20 mouse cellular contexts compared by ENCODE assay signal in genomic region chr2:153217826-153218340, GRCm38 (mm10). TPM values are rescaled to one million over a fixed set of nuclear protein-coding genes. Genes with fewer than 3 reads are reported as not detected.
A peak's percentile ranks its signal among the peaks of the same experiment; 100 is the strongest.
DNase-seq lines count a peak whose midpoint lies in the region; ATAC-seq lines count a peak whose summit lies in the region.
"Had no signal": no experiment of that assay in that cellular context is flagged by ENCODE, and none has a peak within 500 bp of the region (broad histone marks: within the 10 kb centered on the region; RNA-seq: fewer than 3 reads in every experiment).

No protein-coding gene starts in this region.

- H3K4me1 ChIP-seq in intestine, embryonic 15.5 days (replicated peaks): 0 out of 2 replicates have a peak, but pooled peaks cover 2% of the 10 kb centered on the region
- H3K4me1 ChIP-seq in intestine, embryonic 16.5 days (ENCODE audit: control insufficient read depth, insufficient read depth, low read length): peaks cover 3% of the 10 kb centered on the region; the same call in 1 of the 2 replicates
- H3K4me1 ChIP-seq: forebrain, embryonic 10.5 days; forebrain, embryonic 13.5 days; hindbrain, embryonic 10.5 days; hindbrain, embryonic 13.5 days had no signal

- WGBS in intestine, embryonic 15.5 days: 66% methylated on average over 10 of the region's 10 CpGs
- WGBS in intestine, embryonic 16.5 days: 67% methylated on average over 10 of the region's 10 CpGs

- no peaks in the 10 kb centered on the region for H3K36me3 ChIP-seq in intestine, embryonic 15.5 days
- no peaks in the 10 kb centered on the region for H3K36me3 ChIP-seq in intestine, embryonic 16.5 days (ENCODE audit: control insufficient read depth, insufficient read depth, low read length)
- H3K36me3 ChIP-seq: forebrain, embryonic 10.5 days had no signal

- H3K4me2 ChIP-seq in intestine, embryonic 15.5 days (replicated peaks): 0 out of 2 replicates have a peak overlapping the region, but pooled peaks have one; percentile 15
- no peak overlapping the region; the same call in 1 of the 2 replicates for H3K4me2 ChIP-seq in intestine, embryonic 16.5 days (ENCODE audit: low read depth, low read length)
- H3K4me2 ChIP-seq: forebrain, embryonic 13.5 days; heart, embryonic 11.5 days; hindbrain, embryonic 13.5 days had no signal

- peak; percentile 51 for ATAC-seq in intestine, embryonic 15.5 days
- peak; percentile 72 for ATAC-seq in intestine, embryonic 16.5 days
- ATAC-seq: CD4-positive, CD25-positive, alpha-beta regulatory T cell, adult 4 months; forebrain, embryonic 13.5 days; forebrain, embryonic 16.5 days; hindbrain, embryonic 16.5 days had no signal

- DNase-seq in cerebellum, postnatal 10 days: peak; percentile 40 to 49
- DNase-seq in cerebellum, adult 18-20 months: no peak
- no peak for DNase-seq in gastrocnemius, postnatal 4 days (ENCODE audit: low spot score in 2 of 2)
- no peak for DNase-seq in gastrocnemius, adult 8-10 months (ENCODE audit: low spot score in 2 of 2)
- DNase-seq: adrenal gland, postnatal 25 days; cerebellum, adult 2 months; cerebellum, adult 9-11 months; gastrocnemius, postnatal 25 days; kidney, adult 11 months; kidney, adult 8-10 months had no signal

- H3K9me3 ChIP-seq in intestine, embryonic 15.5 days: no peaks in the 10 kb centered on the region
- no peaks in the 10 kb centered on the region for H3K9me3 ChIP-seq in intestine, embryonic 16.5 days (ENCODE audit: control insufficient read depth, low read length)
- H3K9me3 ChIP-seq: forebrain, embryonic 10.5 days; forebrain, embryonic 13.5 days; hindbrain, embryonic 10.5 days; hindbrain, embryonic 13.5 days had no signal

- H3K9ac ChIP-seq in intestine, embryonic 15.5 days: no peak overlapping the region
- H3K9ac ChIP-seq in intestine, embryonic 16.5 days (ENCODE audit: low read depth, low read length): peak overlapping the region; percentile 43; the same call in 1 of the 2 replicates
- H3K9ac ChIP-seq: forebrain, embryonic 13.5 days; hindbrain, embryonic 13.5 days had no signal

- H3K27me3 ChIP-seq in intestine, embryonic 15.5 days (replicated peaks): no peaks in the 10 kb centered on the region
- no peaks in the 10 kb centered on the region for H3K27me3 ChIP-seq in intestine, embryonic 16.5 days (replicated peaks; ENCODE audit: control insufficient read depth, insufficient read depth, low read length)
- H3K27me3 ChIP-seq: forebrain, embryonic 13.5 days; hindbrain, embryonic 13.5 days had no signal

- H3K4me3 ChIP-seq in intestine, embryonic 15.5 days (replicated peaks): no peak overlapping the region
- no peak overlapping the region for H3K4me3 ChIP-seq in intestine, embryonic 16.5 days (ENCODE audit: low read length)
- H3K4me3 ChIP-seq: forebrain, embryonic 10.5 days; forebrain, embryonic 13.5 days; hindbrain, embryonic 10.5 days; hindbrain, embryonic 13.5 days had no signal

- H3K27ac ChIP-seq in intestine, embryonic 15.5 days: peak overlapping the region; percentile 83
- peak overlapping the region; percentile 94 for H3K27ac ChIP-seq in intestine, embryonic 16.5 days (ENCODE audit: low read length)
- H3K27ac ChIP-seq: forebrain, embryonic 10.5 days; forebrain, embryonic 13.5 days; hindbrain, embryonic 10.5 days; hindbrain, embryonic 13.5 days had no signal

RNA-seq across cellular contexts. Expression of gene Tspyl3, which starts 7.4 kb away (rescaled TPM):
- polyA plus RNA-seq in intestine, embryonic 15.5 days (2015; fragmentation: Nextera tagmentation; extraction: Ambion mirVana): 10.3 and 11.4 TPM in 2 replicates
- 10.7 and 11.4 TPM in 2 replicates for polyA plus RNA-seq in intestine, embryonic 16.5 days (2015; fragmentation: Nextera tagmentation; extraction: Ambion mirVana)
- total RNA-seq in gastrocnemius, postnatal 4 days (2021): 1 to 10 TPM; 3.8 to 4.0 TPM
- total RNA-seq in gastrocnemius, adult 8-10 months (2022): under 1 TPM; 0.22 to 0.48 (median 0.37) TPM

RNA-seq across cellular contexts. Expression of gene Plagl2, which starts 23.3 kb away (rescaled TPM):
- polyA plus RNA-seq in intestine, embryonic 15.5 days (2015; fragmentation: Nextera tagmentation; extraction: Ambion mirVana): 46.8 and 48.0 TPM in 2 replicates
- polyA plus RNA-seq in intestine, embryonic 16.5 days (2015; fragmentation: Nextera tagmentation; extraction: Ambion mirVana): 53.5 and 67.5 TPM in 2 replicates
- 10 to 100 TPM; 13.4 to 13.6 TPM for total RNA-seq in gastrocnemius, postnatal 4 days (2021)
- 1 to 10 TPM; 2.3 to 3.4 (median 3.0) TPM for total RNA-seq in gastrocnemius, adult 8-10 months (2022)

RNA-seq across cellular contexts. Expression of gene Pofut1, which starts 23.4 kb away (rescaled TPM):
- polyA plus RNA-seq in intestine, embryonic 15.5 days (2015; fragmentation: Nextera tagmentation; extraction: Ambion mirVana): 11.7 and 12.1 TPM in 2 replicates
- 13.3 and 13.5 TPM in 2 replicates for polyA plus RNA-seq in intestine, embryonic 16.5 days (2015; fragmentation: Nextera tagmentation; extraction: Ambion mirVana)
- 10 to 100 TPM; 45.3 to 46.9 TPM for total RNA-seq in gastrocnemius, postnatal 4 days (2021)
- total RNA-seq in gastrocnemius, adult 8-10 months (2022): 10 to 100 TPM in 3 of 4 experiments, 1 to 10 TPM in 1; 9.2 to 12.3 (median 10.9) TPM

RNA-seq across cellular contexts. Expression of gene Tm9sf4, which starts 56.8 kb away (rescaled TPM):
- 82.5 and 84.9 TPM in 2 replicates for polyA plus RNA-seq in intestine, embryonic 15.5 days (2015; fragmentation: Nextera tagmentation; extraction: Ambion mirVana)
- 95.8 and 101 TPM in 2 replicates for polyA plus RNA-seq in intestine, embryonic 16.5 days (2015; fragmentation: Nextera tagmentation; extraction: Ambion mirVana)
- 10 to 100 TPM; 79.4 to 83.5 TPM for total RNA-seq in gastrocnemius, postnatal 4 days (2021)
- total RNA-seq in gastrocnemius, adult 8-10 months (2022): 10 to 100 TPM; 25.5 to 30.3 (median 28.4) TPM

Comparison
In these comparisons a context has a peak if more than half of its experiments do, and no peak if none do; other contexts are left out.
1. DNase-seq: peak in cerebellum, postnatal 10 days (2 of 2); none in cerebellum, adult 18-20 months (0 of 2), gastrocnemius, postnatal 4 days (0 of 2) and gastrocnemius, adult 8-10 months (0 of 2).